Mouse (Mus musculus) neural tube, embryonic 11.5 days (tissue): ENCODE data around the gene Lhx3. TPM values are rescaled to one million over a fixed set of nuclear protein-coding genes. Genes with fewer than 3 reads are reported as not detected.

ENCODE experiments used
- ATAC-seq: fragments of 200-750 bp; cut with Nextera tagmentation; 2 replicates; pipeline ENCODE4 v1.8.0; 2017; ENCODE audit warnings: moderate number of reproducible peaks, mild to moderate bottlenecking, moderate TSS enrichment, moderate library complexity; ENCODE audit not compliant: insufficient read depth, low FRiP score, low TSS enrichment
- DNase-seq: peaks from one replicate; pipeline ENCODE4 v3.0.0-alpha.2; 2015; ENCODE audit warnings: low spot score
- H3K27ac ChIP-seq: fragments of 300-500 bp; sonication (generic); 2 replicates; pipeline ENCODE4 v1.5.1; 2014; ENCODE audit warnings: low read depth, mild to moderate bottlenecking, low read length
- H3K27me3 ChIP-seq: fragments of 300-500 bp; sonication (generic); 2 replicates; pipeline ENCODE4 v1.6.1; 2014; ENCODE audit warnings: mild to moderate bottlenecking, low read length, mixed read lengths; ENCODE audit not compliant: control insufficient read depth, insufficient read depth
- H3K36me3 ChIP-seq: fragments of 300-500 bp; sonication (generic); 2 replicates; pipeline ENCODE4 v1.6.1; 2014; ENCODE audit warnings: mild to moderate bottlenecking, low read length, moderate library complexity, mixed read lengths; ENCODE audit not compliant: control insufficient read depth, insufficient read depth
- H3K4me1 ChIP-seq: fragments of 300-500 bp; sonication (generic); 2 replicates; pipeline ENCODE4 v1.6.1; 2014; ENCODE audit warnings: low read length, mixed read lengths; ENCODE audit not compliant: control insufficient read depth, insufficient read depth
- H3K4me2 ChIP-seq: fragments of 300-500 bp; sonication (generic); 2 replicates; pipeline ENCODE4 v1.6.1; 2014; ENCODE audit warnings: low read depth, mild to moderate bottlenecking, moderate library complexity
- H3K4me3 ChIP-seq: fragments of 300-500 bp; sonication (generic); 2 replicates; pipeline ENCODE4 v1.5.1; 2014; ENCODE audit warnings: low read depth, low read length
- H3K9ac ChIP-seq: fragments of 300-500 bp; sonication (generic); 2 replicates; pipeline ENCODE4 v1.6.1; 2014; ENCODE audit warnings: mild to moderate bottlenecking, low read length
- H3K9me3 ChIP-seq: fragments of 300-500 bp; sonication (generic); 2 replicates; pipeline ENCODE4 v1.6.1; 2016; ENCODE audit warnings: low read length; ENCODE audit not compliant: control insufficient read depth
- WGBS: fragments of 180-500 bp; shearing (Covaris S2); extraction: QIAGEN DNeasy Blood & Tissue Kit; methylation state at CpG from one replicate; pipeline ENCODE4 v1.1.7; 2014; 5-methylcytosine and 5-hydroxymethylcytosine counted together
- polyA plus RNA-seq: library from polyadenylated mRNA; unstranded; fragments of >200 nt; fragmentation: Nextera tagmentation; extraction: Ambion mirVana; gene quantifications from 2 replicates; pipeline ENCODE4 v1.2.1, GENCODE M21; 2014

The Lhx3 gene
- polyA plus RNA-seq, 1 experiment from 2014 or later, result 25.3 TPM

DNA sequence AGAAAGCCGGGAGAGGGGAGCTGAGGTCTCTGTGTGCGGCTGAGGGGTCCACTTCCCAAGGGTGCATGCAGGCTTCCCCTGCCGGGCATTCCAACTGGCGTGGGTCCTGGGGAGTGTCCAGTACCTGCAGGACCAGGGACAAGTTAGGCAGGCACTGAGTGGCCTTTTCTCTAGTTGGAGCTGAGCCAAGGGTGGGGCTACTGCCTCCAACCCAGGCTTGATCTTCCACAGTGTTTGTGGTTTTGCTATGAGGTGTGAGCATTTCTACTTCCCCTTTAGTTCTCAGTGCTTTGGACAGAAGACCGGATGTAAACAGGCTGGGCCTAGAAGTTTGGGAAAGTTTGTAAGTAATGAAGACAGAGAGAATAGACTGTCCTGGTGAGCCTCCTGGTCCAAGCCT lies 19.6 kb downstream of the Lhx3 start:
- 81% methylated on average over 5 of the region's 5 CpGs for WGBS
- Histone ChIP-seq H3K4me2 (no peak overlapping the region), H3K27ac (no peak overlapping the region), H3K27me3 (peaks cover 10% of the 10 kb centered on the region; the same call in 1 of the 2 replicates), H3K4me3 (no peak overlapping the region), H3K36me3 (no peaks in the 10 kb centered on the region), H3K9ac (no peak overlapping the region), H3K9me3 (no peaks in the 10 kb centered on the region), H3K4me1 (no peaks in the 10 kb centered on the region)
- no peak for ATAC-seq
- DNase-seq, result no peak

DNA sequence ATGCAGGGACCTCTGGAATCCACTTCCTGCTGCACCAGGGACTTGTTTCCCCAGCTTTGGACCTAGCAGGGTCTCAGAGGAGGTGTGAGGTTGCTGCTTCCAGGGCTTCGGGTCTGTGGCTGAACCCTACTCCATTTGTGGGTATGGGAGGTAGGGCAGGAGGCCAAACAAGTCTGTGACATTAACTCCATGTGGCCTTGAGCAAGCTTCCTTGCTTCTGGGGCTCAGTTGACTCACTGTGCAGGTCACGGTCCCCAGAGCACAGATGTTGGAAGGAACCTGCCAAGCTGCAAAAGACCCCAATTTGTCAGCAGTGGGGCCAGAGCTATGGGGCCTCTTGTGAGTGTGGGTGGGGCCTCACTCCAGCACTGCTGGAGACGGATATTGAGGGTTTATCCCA lies 23.7 kb downstream of the Lhx3 start:
- DNase-seq, result no peak
- no peak overlapping the region for H3K27ac ChIP-seq
- H3K9ac ChIP-seq, result no peak overlapping the region
- H3K9me3 ChIP-seq, result no peaks in the 10 kb centered on the region
- no peak for ATAC-seq
- no peaks in the 10 kb centered on the region for H3K4me1 ChIP-seq
- H3K27me3 ChIP-seq, result no peaks in the 10 kb centered on the region
- H3K36me3 ChIP-seq, result no peaks in the 10 kb centered on the region
- no peak overlapping the region for H3K4me2 ChIP-seq
- 64% methylated on average over 3 of the region's 3 CpGs for whole genome bisulfite sequencing
- no peak overlapping the region for H3K4me3 ChIP-seq

DNA sequence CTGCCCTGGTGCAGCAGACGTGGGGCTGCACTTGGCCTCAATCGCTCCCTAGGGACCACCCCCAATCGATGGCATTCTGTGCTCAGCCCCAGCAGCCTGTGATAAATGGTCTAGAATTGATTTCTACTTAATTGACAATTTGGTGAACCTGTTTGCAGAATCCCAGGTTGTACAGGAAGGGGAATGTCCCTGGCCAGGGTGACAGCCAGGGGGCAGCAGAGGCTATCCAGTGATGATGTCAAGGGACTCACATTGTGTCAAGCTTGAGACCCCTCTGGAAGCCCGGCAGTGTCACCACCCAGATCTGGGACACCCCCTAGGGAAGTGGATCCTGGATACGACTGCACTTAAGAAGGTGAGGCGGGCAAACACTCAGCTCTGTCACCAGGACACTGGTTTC lies 25.4 kb downstream of the Lhx3 start:
- no peak overlapping the region for H3K4me2 ChIP-seq
- no peaks in the 10 kb centered on the region for H3K4me1 ChIP-seq
- H3K4me3 ChIP-seq, result no peak overlapping the region
- WGBS, result 13% methylated on average over 6 of the region's 6 CpGs
- H3K27ac ChIP-seq, result no peak overlapping the region
- DNase-seq (peak; percentile 69), ATAC-seq (0 out of 2 replicates have a peak, but pooled peaks have one; percentile 27)
- H3K36me3 ChIP-seq, result no peaks in the 10 kb centered on the region
- H3K9ac ChIP-seq, result no peak overlapping the region
- H3K27me3 ChIP-seq, result no peaks in the 10 kb centered on the region
- no peaks in the 10 kb centered on the region for H3K9me3 ChIP-seq

DNA sequence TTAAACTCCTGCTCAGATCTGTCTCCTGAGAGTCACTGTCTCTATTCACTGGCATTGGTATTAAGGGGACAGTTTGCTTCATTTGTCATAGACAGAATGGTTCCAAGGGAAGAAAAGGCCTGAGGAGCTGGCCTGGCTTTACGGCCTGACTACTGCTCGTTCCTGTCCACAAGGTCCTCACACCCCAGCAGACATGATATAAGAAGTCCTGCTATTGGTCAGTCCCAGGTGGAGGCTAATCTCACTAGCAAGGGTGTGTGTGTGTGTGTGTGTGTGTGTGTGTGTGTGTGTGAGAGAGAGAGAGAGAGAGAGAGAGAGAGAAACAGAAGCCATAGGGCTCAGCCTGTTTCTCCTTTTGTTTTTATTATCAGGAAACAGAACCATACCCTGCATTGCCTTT lies 30.9 kb downstream of the Lhx3 start:
- Histone ChIP-seq H3K27me3 (no peaks in the 10 kb centered on the region), H3K9ac (no peak overlapping the region), H3K9me3 (no peaks in the 10 kb centered on the region), H3K4me1 (peaks cover 9% of the 10 kb centered on the region), H3K4me2 (no peak overlapping the region), H3K36me3 (no peaks in the 10 kb centered on the region), H3K4me3 (no peak overlapping the region), H3K27ac (no peak overlapping the region)
- ATAC-seq (no peak), DNase-seq (no peak)
- 29% methylated on average over 2 of the region's 2 CpGs for WGBS

DNA sequence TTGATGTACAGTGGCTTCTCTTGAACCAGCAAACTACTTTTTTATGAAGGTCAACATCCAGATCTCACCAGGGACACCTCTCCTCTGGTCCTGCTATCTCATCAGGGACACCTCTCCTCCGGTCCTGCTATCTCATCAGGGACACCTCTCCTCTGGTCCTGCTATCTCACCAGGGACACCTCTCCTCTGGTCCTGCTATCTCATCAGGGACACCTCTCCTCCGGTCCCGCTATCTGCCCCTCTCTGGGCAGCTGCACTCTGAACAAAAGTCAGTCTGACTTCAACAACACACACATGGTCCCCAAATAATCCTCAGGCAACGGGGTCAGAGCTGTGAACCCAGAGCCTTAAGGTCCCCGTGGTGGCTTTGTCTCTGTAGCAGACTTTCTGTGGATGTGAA lies 31.4 kb downstream of the Lhx3 start:
- no peak overlapping the region for H3K27ac ChIP-seq
- ATAC-seq, result no peak
- 54% methylated on average over 5 of the region's 5 CpGs for WGBS

DNA sequence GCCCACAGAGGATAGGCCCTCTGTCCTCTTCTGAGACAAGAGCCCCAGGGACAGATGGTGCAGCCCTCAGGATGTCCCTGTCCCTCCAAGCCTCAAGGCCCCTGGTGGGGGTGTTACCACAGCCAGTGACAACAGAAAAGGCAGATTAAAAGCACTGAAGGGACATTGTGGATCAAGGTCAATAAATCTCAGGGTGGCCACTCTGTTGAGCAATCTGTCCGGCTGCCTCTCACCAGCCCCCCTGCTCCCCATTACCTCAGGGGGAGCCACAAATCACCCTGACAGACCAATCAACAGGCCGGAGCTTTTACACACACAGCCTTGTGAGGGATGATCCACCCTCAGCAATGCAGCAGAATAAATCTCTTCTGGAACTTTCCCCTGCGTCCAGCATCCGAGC lies 32.9 kb downstream of the Lhx3 start:
- Histone ChIP-seq H3K9me3 (no peaks in the 10 kb centered on the region), H3K4me1 (peaks cover 9% of the 10 kb centered on the region), H3K4me3 (no peak overlapping the region), H3K36me3 (no peaks in the 10 kb centered on the region), H3K27me3 (no peaks in the 10 kb centered on the region), H3K9ac (no peak overlapping the region), H3K4me2 (no peak overlapping the region), H3K27ac (no peak overlapping the region)
- ATAC-seq (peak; percentile 80), DNase-seq (no peak)
- 3% methylated on average over 4 of the region's 4 CpGs for WGBS

More for the DNA sequence above, 31.4 kb downstream of the Lhx3 start:
- H3K27me3 ChIP-seq, result no peaks in the 10 kb centered on the region
- H3K4me2 ChIP-seq, result no peak overlapping the region
- no peaks in the 10 kb centered on the region for H3K36me3 ChIP-seq
- DNase-seq, result no peak
- no peak overlapping the region for H3K9ac ChIP-seq
- H3K4me3 ChIP-seq, result no peak overlapping the region
- H3K4me1 ChIP-seq, result peaks cover 9% of the 10 kb centered on the region
- H3K9me3 ChIP-seq, result no peaks in the 10 kb centered on the region

DNA sequence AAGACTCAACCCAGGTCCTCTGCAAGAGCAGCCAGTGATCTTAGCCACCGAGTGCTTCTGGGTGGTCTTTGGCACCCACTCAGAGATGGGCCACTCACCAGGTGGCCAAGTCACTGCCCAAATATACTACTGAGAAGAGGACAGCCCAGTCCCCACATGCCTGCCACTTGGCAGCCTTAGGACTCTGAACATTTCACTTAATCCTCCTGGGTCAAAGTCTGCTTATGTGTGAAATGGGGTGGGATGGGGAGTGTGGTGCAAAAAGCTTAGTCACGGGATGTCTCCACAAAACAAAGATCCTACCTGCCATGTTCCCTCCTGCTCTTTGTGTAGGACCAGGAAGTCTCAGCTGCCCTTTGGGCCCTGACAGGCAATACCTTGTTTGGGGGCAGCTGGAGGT lies 35.9 kb downstream of the Lhx3 start:
- H3K4me1 ChIP-seq, result peaks cover 9% of the 10 kb centered on the region
- no peaks in the 10 kb centered on the region for H3K27me3 ChIP-seq

DNA sequence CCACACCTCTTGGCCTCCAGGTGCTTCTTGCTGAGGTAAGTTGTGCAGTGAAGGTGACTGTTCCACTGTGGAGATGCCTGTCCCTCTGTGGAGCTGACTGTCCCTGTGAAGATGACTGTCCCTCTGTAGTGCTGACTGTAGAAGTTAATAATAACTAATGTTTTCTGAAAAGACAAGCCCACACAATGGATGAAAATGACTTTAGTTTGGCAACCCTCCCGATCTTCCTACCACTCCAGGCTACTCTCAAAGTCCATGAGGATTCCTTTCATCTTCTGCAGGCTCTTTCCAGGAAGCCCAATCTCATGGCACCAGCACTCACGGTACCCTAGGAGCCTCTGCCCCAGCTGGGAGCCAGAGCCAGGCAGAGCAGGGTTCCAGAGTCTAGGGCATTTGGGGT lies 37.7 kb downstream of the Lhx3 start:
- H3K4me2 ChIP-seq, result no peak overlapping the region
- no peak overlapping the region for H3K4me3 ChIP-seq
- no peak overlapping the region for H3K27ac ChIP-seq
- 62% methylated on average over 2 of the region's 2 CpGs for WGBS
- H3K9me3 ChIP-seq, result no peaks in the 10 kb centered on the region
- H3K9ac ChIP-seq, result no peak overlapping the region
- ATAC-seq (no peak), DNase-seq (no peak)
- peaks cover 2% of the 10 kb centered on the region for H3K4me1 ChIP-seq
- H3K36me3 ChIP-seq, result no peaks in the 10 kb centered on the region
- H3K27me3 ChIP-seq, result no peaks in the 10 kb centered on the region

More for the DNA sequence above, 35.9 kb downstream of the Lhx3 start:
- 94% methylated on average over 2 of the region's 2 CpGs for WGBS
- H3K36me3 ChIP-seq, result no peaks in the 10 kb centered on the region
- H3K4me3 ChIP-seq, result no peak overlapping the region
- H3K4me2 ChIP-seq, result no peak overlapping the region
- no peak for ATAC-seq
- DNase-seq, result no peak
- H3K27ac ChIP-seq, result no peak overlapping the region
- H3K9me3 ChIP-seq, result no peaks in the 10 kb centered on the region
- no peak overlapping the region for H3K9ac ChIP-seq

DNA sequence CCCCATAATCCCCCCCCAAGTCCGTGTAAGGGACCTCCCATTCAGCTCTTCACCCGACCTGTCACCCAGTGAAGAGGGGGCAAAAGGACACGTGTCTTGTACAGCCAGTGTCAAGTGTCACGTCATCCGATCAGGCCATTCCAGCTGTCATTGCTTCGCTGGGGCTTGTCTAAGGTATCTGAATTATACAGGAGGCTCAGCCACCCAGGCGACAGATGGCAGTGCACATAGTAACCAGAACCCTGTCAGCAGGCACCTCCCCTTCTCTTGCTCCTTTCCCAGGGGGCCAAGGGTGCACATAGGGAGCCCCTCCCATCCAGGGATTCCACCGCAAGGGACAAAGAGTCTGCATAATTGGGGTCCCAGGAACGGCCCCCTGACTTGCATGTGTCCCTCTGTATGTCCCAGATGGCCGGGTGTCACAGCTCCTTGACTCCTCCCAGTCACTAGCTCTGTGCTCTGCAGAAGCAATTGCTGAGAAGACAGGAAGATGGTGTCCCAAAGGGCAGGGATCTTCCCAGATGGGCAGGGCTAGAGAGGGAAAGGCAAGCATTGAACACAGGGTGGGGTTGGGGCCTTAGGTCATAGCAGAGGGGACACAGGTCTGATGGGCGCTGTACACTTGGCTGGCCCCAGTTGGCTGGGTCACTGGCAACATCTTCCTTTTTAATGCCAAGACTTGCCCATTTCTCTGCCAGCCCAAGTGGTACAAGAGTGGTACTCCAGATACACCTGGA lies 39.1 kb downstream of the Lhx3 start:
- WGBS, result 22% methylated on average over 11 of the region's 11 CpGs
- H3K36me3 ChIP-seq, result no peaks in the 10 kb centered on the region
- ATAC-seq (no peak; the same call in 1 of the 2 replicates), DNase-seq (peak; percentile 49)
- no peak overlapping the region for H3K4me2 ChIP-seq
- no peak overlapping the region for H3K27ac ChIP-seq
- no peak overlapping the region for H3K9ac ChIP-seq
- no peaks in the 10 kb centered on the region; the same call in 1 of the 2 replicates for H3K4me1 ChIP-seq
- no peaks in the 10 kb centered on the region for H3K27me3 ChIP-seq
- H3K9me3 ChIP-seq, result no peaks in the 10 kb centered on the region
- no peak overlapping the region for H3K4me3 ChIP-seq
